Mouse (Mus musculus) MEL (cell line): ENCODE measurements around the gene Celf2. TPM values are rescaled to one million over a fixed set of nuclear protein-coding genes. Genes with fewer than 3 reads are reported as not detected.

Source experiments
- DNase-seq: peaks from one replicate; pipeline ENCODE4 v3.0.0; 2011; ENCODE audit warnings: low read depth, low spot score
- H3K27ac ChIP-seq: 2 replicates; pipeline ENCODE4 v1.5.1; 2012; ENCODE audit warnings: low read depth, mild to moderate bottlenecking, control low read depth, low read length, moderate library complexity; ENCODE audit not compliant: control insufficient read depth
- H3K27me3 ChIP-seq, 2 experiments: fragments of 150-350 bp in 1 of 2; sonication (generic) in 1 of 2; 2 replicates each; pipeline ENCODE4 v1.6.1; 2012; ENCODE audit warnings: low read length in 2 of 2, mild to moderate bottlenecking in 2 of 2, improper control_type of control experiment in 1 of 2, moderate library complexity in 1 of 2; ENCODE audit not compliant: insufficient read depth in 2 of 2, control insufficient read depth in 1 of 2
- H3K36me3 ChIP-seq, 2 experiments: 2 replicates each; pipeline ENCODE4 v1.6.1; 2012 to 2014; ENCODE audit warnings: low read length in 2 of 2, improper control_type of control experiment in 1 of 2, inconsistent platforms in 1 of 2, mild to moderate bottlenecking in 1 of 2; ENCODE audit not compliant: insufficient read depth in 2 of 2, control insufficient read depth in 1 of 2
- H3K4me1 ChIP-seq, 2 experiments: fragments of 150-350 bp in 1 of 2; sonication (generic) in 1 of 2; 2 replicates each; pipeline ENCODE4 v1.6.1; 2012; ENCODE audit warnings: low read length in 2 of 2, improper control_type of control experiment in 1 of 2, mild to moderate bottlenecking in 1 of 2; ENCODE audit not compliant: insufficient read depth in 2 of 2, control insufficient read depth in 1 of 2
- H3K4me3 ChIP-seq, 2 experiments: fragments of 150-350 bp in 1 of 2; sonication (generic) in 1 of 2; 2 replicates each; pipeline ENCODE4 v1.5.1; 2012; ENCODE audit warnings: low read depth in 2 of 2, low read length in 2 of 2, mild to moderate bottlenecking in 2 of 2, moderate library complexity in 2 of 2, control low read depth in 1 of 2, improper control_type of control experiment in 1 of 2; ENCODE audit not compliant: control insufficient read depth in 1 of 2, insufficient read depth in 1 of 2
- H3K79me2 ChIP-seq: 2 replicates; pipeline ENCODE4 v1.6.1; 2012; ENCODE audit warnings: mild to moderate bottlenecking, low read length, moderate library complexity; ENCODE audit not compliant: control insufficient read depth, poor library complexity, insufficient read depth
- H3K9ac ChIP-seq: 2 replicates; pipeline ENCODE4 v1.6.1; 2012; ENCODE audit warnings: low read depth, mild to moderate bottlenecking, control low read depth, low read length, moderate library complexity; ENCODE audit not compliant: control insufficient read depth, poor library complexity, severe bottlenecking
- H3K9me3 ChIP-seq: fragments of 150-350 bp; sonication (generic); replicated peaks from 2 replicates; pipeline ENCODE4 v1.6.1; 2012; ENCODE audit warnings: mild to moderate bottlenecking, low read length, improper control_type of control experiment, moderate library complexity; ENCODE audit not compliant: insufficient read depth
- CHD2 ChIP-seq: IDR thresholded peaks from 2 replicates; pipeline ENCODE4 v1.6.1; 2011; ENCODE audit warnings: low read length, improper control_type of control experiment
- ELF1 ChIP-seq: IDR thresholded peaks from 2 replicates; pipeline ENCODE4 v1.6.1; 2014; ENCODE audit warnings: low read depth, mild to moderate bottlenecking, inconsistent platforms, low read length, improper control_type of control experiment, moderate library complexity
- EP300 ChIP-seq, 2 experiments: IDR thresholded peaks; 2 replicates each; pipeline ENCODE4 v1.6.1; 2011; ENCODE audit warnings: improper control_type of control experiment in 2 of 2, low read length in 2 of 2, low read depth in 1 of 2, mild to moderate bottlenecking in 1 of 2
- ETS1 ChIP-seq: IDR thresholded peaks from 2 replicates; pipeline ENCODE4 v1.6.1; 2012; ENCODE audit warnings: low read depth, mild to moderate bottlenecking, inconsistent platforms, low read length, improper control_type of control experiment, moderate library complexity
- GABPA ChIP-seq: IDR thresholded peaks from 2 replicates; pipeline ENCODE4 v1.6.1; 2012; ENCODE audit warnings: low read depth, mild to moderate bottlenecking, inconsistent platforms, low read length, improper control_type of control experiment, moderate library complexity
- HCFC1 ChIP-seq: IDR thresholded peaks from 2 replicates; pipeline ENCODE4 v1.6.1; 2012; ENCODE audit warnings: low read depth, mild to moderate bottlenecking, inconsistent platforms, low read length, improper control_type of control experiment, moderate library complexity
- JUND ChIP-seq: IDR thresholded peaks from 2 replicates; pipeline ENCODE4 v1.6.1; 2011; ENCODE audit warnings: low read depth, mild to moderate bottlenecking, improper control_type of control experiment, low read length
- MAFK ChIP-seq: IDR thresholded peaks from 2 replicates; pipeline ENCODE4 v1.6.1; 2011; ENCODE audit warnings: low read depth, mild to moderate bottlenecking, low read length, improper control_type of control experiment, borderline replicate concordance
- MAZ ChIP-seq: IDR thresholded peaks from 2 replicates; pipeline ENCODE4 v1.6.1; 2012; ENCODE audit warnings: low read depth, mild to moderate bottlenecking, inconsistent platforms, low read length, improper control_type of control experiment
- MYB ChIP-seq: IDR thresholded peaks from 2 replicates; pipeline ENCODE4 v1.6.1; 2011; ENCODE audit warnings: mild to moderate bottlenecking, low read depth, low read length, improper control_type of control experiment
- MYC ChIP-seq: IDR thresholded peaks from 2 replicates; pipeline ENCODE4 v1.6.1; 2011; ENCODE audit warnings: low read depth, mild to moderate bottlenecking, low read length, improper control_type of control experiment, moderate library complexity
- NRF1 ChIP-seq: IDR thresholded peaks from 2 replicates; pipeline ENCODE4 v1.6.1; 2014; ENCODE audit warnings: low read depth, mild to moderate bottlenecking, inconsistent platforms, low read length, improper control_type of control experiment, moderate library complexity; ENCODE audit not compliant: poor library complexity, insufficient read depth, severe bottlenecking
- POLR2AphosphoS5 ChIP-seq: IDR thresholded peaks from 2 replicates; pipeline ENCODE4 v1.6.1; 2012; ENCODE audit warnings: low read depth, borderline replicate concordance, mild to moderate bottlenecking, inconsistent platforms, low read length, moderate library complexity, mixed read lengths
- SMC3 ChIP-seq: IDR thresholded peaks from 2 replicates; pipeline ENCODE4 v1.6.1; 2011; ENCODE audit warnings: low read depth, low read length, improper control_type of control experiment
- TBP ChIP-seq: IDR thresholded peaks from 2 replicates; pipeline ENCODE4 v1.8.0; 2011; ENCODE audit warnings: low read depth, low read length, improper control_type of control experiment
- TCF12 ChIP-seq: IDR thresholded peaks from 2 replicates; pipeline ENCODE4 v1.6.1; 2014; ENCODE audit warnings: low read depth, mild to moderate bottlenecking, inconsistent platforms, low read length, improper control_type of control experiment, moderate library complexity
- UBTF ChIP-seq: IDR thresholded peaks from 2 replicates; pipeline ENCODE4 v1.6.1; 2012; ENCODE audit warnings: low read depth, mild to moderate bottlenecking, inconsistent platforms, low read length, improper control_type of control experiment, moderate library complexity, borderline replicate concordance; ENCODE audit not compliant: insufficient read depth
- USF2 ChIP-seq, 2 experiments: IDR thresholded peaks; 2 replicates each; pipeline ENCODE4 v1.6.1; 2011 to 2012; ENCODE audit warnings: improper control_type of control experiment in 2 of 2, low read length in 2 of 2, borderline replicate concordance in 1 of 2, inconsistent platforms in 1 of 2, low read depth in 1 of 2, mild to moderate bottlenecking in 1 of 2; ENCODE audit not compliant: insufficient read depth in 1 of 2
- ZNF384 ChIP-seq: IDR thresholded peaks from 2 replicates; pipeline ENCODE4 v1.6.1; 2012; ENCODE audit warnings: low read depth, mild to moderate bottlenecking, inconsistent platforms, low read length, improper control_type of control experiment
- polyA plus RNA-seq, 2 experiments: library from polyadenylated mRNA; stranded (reverse) in 1 of 2; unstranded in 1 of 2; fragments of >175 nt in 1 of 2; fragments of >200 nt in 1 of 2; gene quantifications; 2 replicates each; pipeline versions ENCODE4 v1.2.1 to v1.2.4; 2012; ENCODE audit warnings: low replicate concordance in 2 of 2, low read depth in 1 of 2; ENCODE audit not compliant: insufficient read length in 2 of 2, insufficient read depth in 1 of 2, missing spikeins in 1 of 2
- total RNA-seq: library from RNA; depleted of rRNA; stranded (reverse); fragments of 300-350 nt; gene quantifications from 2 replicates; pipeline ENCODE4 v1.2.3, GENCODE M21; 2012

The Celf2 gene
- total and polyA plus RNA-seq, 3 experiments = 8.9 to 16.7 TPM; not detected in 1

- peaks cover 0 to 1% of the 10 kb centered on the region in 2 experiments; a peak in 1 of 4 replicates for H3K27me3 ChIP-seq
- H3K4me1 ChIP-seq = no peaks in the 10 kb centered on the region
- H3K79me2 ChIP-seq = no peaks in the 10 kb centered on the region
- no peaks in the 10 kb centered on the region for H3K36me3 ChIP-seq
- TF ChIP-seq TBP (no peak), HCFC1 (no peak), GABPA (no peak), MAFK (no peak), ELF1 (no peak)
- DNase-seq = no peak
- H3K9me3 ChIP-seq = no peaks in the 10 kb centered on the region
- no peak overlapping the region for H3K27ac ChIP-seq
- H3K4me3 ChIP-seq = no peak overlapping the region
- no peak overlapping the region for H3K9ac ChIP-seq
These were observed 597.4 kb downstream of the Celf2 start for GRCm38 (mm10) chr2:6911932-6912331.

GRCm38 (mm10) chr2:6909921-6910320 lies 599.4 kb downstream of the Celf2 start:
- Histone ChIP-seq H3K9ac (no peak overlapping the region), H3K27me3 (0 out of 4 replicates have a peak, but pooled peaks cover 0 to 1% of the 10 kb centered on the region in 2 experiments), H3K4me3 (no peak overlapping the region), H3K9me3 (no peaks in the 10 kb centered on the region), H3K4me1 (no peaks in the 10 kb centered on the region), H3K27ac (no peak overlapping the region)
- DNase-seq = no peak
- TF ChIP-seq SMC3 = no peak
- TF ChIP-seq CHD2 = no peak
- TF ChIP-seq POLR2AphosphoS5 = no peak
- TF ChIP-seq GABPA = no peak
- no peak for TF ChIP-seq MYB
- no peak for TF ChIP-seq MYC
- TF ChIP-seq TCF12 = no peak
- no peak for TF ChIP-seq UBTF
- TF ChIP-seq MAZ = no peak
- TF ChIP-seq TBP = no peak
- TF ChIP-seq EP300 (IDR thresholded peaks at IDR 0.05; ENCODE audit: low read depth in 1 of 2, low read length in 2 of 2) = no peak
- no peak for TF ChIP-seq ETS1
- no peak for TF ChIP-seq NRF1
- no peak for TF ChIP-seq JUND
- TF ChIP-seq USF2 (IDR thresholded peaks at IDR 0.05; ENCODE audit: borderline replicate concordance in 1 of 2, insufficient read depth in 1 of 2, low read depth in 1 of 2, low read length in 2 of 2) = no peak
- TF ChIP-seq ZNF384 = no peak
- TF ChIP-seq, all 39 proteins: peak for 0
- Histone ChIP-seq H3K79me2 (no peaks in the 10 kb centered on the region), H3K36me3 (no peaks in the 10 kb centered on the region)
